Mouse (Mus musculus): ENCODE measurements at regions not wholly inside any gene's neighbourhood (a gene's known extent, or its start where the extent isn't known, plus 50 kb on each side); places are given as distances from the start of the nearest gene placed in this dataset.

DNA sequence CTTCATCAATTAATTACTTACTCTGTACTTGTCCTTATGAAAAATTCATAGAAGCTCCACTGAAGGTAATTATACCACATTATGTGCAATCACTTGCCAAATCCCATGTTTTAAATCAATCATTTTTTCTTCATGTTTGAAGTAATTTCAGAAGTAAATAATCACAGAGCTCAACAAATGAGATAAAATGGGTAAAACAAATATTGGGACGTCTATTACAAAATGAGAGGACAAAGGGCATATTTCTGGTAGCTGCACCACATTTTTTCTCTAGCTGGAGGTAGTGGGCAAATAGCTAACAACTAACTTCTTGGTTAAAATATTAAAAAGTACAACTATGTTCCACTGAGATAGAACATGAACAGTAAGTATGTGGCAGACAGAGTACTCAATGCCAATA lies 681.3 kb upstream of the Pot1a start:
- no peak overlapping the region for H3K27ac ChIP-seq
- H3K36me3 ChIP-seq, result no peaks in the 10 kb centered on the region
- H3K4me2 ChIP-seq (replicated peaks), result no peak overlapping the region
- H3K9me3 ChIP-seq, result no peaks in the 10 kb centered on the region
- no peak for ATAC-seq
- H3K4me1 ChIP-seq (replicated peaks), result no peaks in the 10 kb centered on the region
- H3K9ac ChIP-seq (replicated peaks), result no peak overlapping the region
- H3K27me3 ChIP-seq, result no peaks in the 10 kb centered on the region
- 75% methylated on average over 1 of the region's 1 CpGs for WGBS
- H3K4me3 ChIP-seq (replicated peaks), result no peak overlapping the region

DNA sequence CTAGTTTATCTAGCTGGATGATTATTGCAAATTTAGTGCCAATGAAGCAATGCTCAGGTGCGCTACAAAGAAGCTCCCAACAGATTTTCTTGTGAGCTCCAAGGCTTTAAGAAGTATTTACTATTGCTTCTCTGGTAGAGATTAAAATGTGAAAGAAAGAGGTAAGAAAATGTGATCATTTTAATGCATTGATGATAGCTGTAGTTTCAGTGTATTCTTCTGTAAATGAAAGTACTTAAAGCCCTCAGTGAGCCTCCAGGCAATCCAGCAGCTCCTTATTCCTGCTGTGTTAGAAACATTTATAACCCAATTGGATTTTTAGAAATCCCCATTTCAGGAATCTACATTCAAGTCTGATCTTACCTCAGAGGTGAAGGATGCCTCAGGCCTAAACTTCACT lies 675.4 kb upstream of the Pot1a start:
- no peak overlapping the region for H3K4me2 ChIP-seq (replicated peaks)
- H3K36me3 ChIP-seq, result no peaks in the 10 kb centered on the region
- 84% methylated on average over 1 of the region's 1 CpGs for WGBS
- no peaks in the 10 kb centered on the region for H3K27me3 ChIP-seq
- no peak for ATAC-seq
- no peak overlapping the region for H3K9ac ChIP-seq (replicated peaks)
- H3K4me1 ChIP-seq (replicated peaks), result no peaks in the 10 kb centered on the region
- H3K27ac ChIP-seq, result no peak overlapping the region
- H3K4me3 ChIP-seq (replicated peaks), result no peak overlapping the region
- H3K9me3 ChIP-seq, result no peaks in the 10 kb centered on the region

DNA sequence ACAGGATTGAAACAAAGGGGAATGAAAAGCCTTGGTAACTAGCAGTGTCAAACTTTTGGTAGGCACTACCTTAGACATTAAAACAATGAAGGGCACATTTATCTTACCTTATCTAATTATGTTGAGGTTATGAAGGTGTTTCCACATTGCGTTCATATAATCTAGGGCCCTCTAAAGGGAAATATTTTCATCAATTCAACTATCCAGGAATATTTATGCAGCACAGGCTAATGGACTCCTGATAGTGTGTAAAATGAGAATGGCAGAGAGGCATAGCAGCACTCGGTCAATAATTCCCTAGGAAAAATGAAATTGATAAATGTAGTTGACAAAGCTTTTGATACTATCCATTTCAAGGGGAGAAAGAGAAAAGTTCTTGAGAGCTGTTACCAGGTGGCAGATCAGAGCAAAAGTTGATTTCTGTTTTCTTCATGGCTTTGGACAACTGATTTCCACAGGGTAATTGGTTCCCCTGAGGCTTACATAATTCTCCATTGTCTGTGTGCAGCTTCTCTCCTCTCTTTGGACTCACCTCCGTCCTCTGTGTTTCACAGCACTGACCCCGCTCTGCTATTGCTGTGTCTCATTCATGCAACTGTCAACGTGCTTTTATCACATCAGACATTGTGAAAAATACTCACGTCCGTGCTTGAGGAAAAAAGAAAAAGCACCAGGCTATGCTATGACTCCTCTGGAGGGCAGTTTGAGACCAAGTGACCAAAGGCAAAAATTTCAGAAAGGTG lies 632.3 kb upstream of the Pot1a start:
- Histone ChIP-seq H3K36me3 (no peaks in the 10 kb centered on the region), H3K9me3 (no peaks in the 10 kb centered on the region), H3K27me3 (no peaks in the 10 kb centered on the region), H3K27ac (no peak overlapping the region), H3K4me3 (replicated peaks) (no peak overlapping the region), H3K9ac (replicated peaks) (no peak overlapping the region), H3K4me2 (replicated peaks) (no peak overlapping the region), H3K4me1 (replicated peaks) (peaks cover 10% of the 10 kb centered on the region)
- peak; percentile 85 for ATAC-seq
- WGBS, result 38% methylated on average over 7 of the region's 7 CpGs

DNA sequence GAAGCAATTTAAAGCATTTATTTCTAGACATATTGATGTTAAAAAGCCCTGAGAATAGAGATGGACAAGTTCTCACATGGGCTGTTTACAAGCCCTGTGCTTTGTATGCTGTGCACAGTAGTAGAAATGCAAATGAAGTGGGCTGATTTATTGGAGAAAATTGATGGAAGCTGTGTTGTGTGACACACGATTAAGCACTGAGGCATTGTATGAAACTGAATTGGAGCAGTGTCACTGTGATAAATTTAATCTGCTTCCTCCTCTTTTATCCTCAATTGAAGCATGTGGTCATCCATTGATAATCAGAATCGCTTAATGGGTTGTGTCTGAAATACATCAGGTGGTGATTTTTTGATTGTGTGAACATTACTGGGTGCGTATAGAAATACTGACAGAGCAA lies 631.4 kb upstream of the Pot1a start:
- peaks cover 10% of the 10 kb centered on the region for H3K4me1 ChIP-seq (replicated peaks)
- H3K27me3 ChIP-seq, result no peaks in the 10 kb centered on the region
- WGBS, result 27% methylated on average over 3 of the region's 3 CpGs
- H3K36me3 ChIP-seq, result no peaks in the 10 kb centered on the region
- no peak overlapping the region for H3K9ac ChIP-seq (replicated peaks)
- no peak overlapping the region for H3K27ac ChIP-seq
- H3K4me2 ChIP-seq (replicated peaks), result no peak overlapping the region
- peak; percentile 94 for ATAC-seq
- no peak overlapping the region for H3K4me3 ChIP-seq (replicated peaks)
- H3K9me3 ChIP-seq, result no peaks in the 10 kb centered on the region
